ENCODE assay signal across 9 mouse cellular contexts in the genomic region with DNA sequence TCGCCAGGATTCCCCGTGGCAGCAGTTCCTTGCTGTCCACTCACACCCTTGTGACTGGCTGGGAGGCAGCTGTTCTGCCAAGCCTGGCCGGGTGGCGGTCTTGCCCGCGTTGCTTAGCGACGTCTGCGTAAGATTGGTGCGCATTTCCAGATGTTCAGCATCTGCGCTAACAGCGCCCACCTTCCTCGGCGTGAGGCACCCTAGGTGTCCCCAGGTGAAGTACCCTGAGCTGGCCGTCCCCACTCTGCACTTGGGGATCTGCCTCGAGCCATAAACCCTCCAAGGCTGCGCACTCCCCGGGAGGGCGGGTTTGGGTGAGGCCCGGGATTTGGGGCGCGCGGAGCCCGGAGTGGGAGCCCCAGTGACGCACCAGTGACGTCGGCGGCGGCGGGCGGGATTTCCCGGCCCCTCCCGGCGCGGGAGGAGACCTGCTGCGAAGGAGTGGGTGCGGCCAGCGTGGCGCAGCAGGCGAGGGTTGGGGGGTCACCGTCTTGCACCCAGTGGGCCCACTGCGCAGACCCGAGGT. TPM values are rescaled to one million over a fixed set of nuclear protein-coding genes. Genes with fewer than 3 reads are reported as not detected.
DNase-seq lines count a peak whose midpoint lies in the region; ATAC-seq and TF ChIP-seq lines count a peak whose summit lies in the region.
"Had no signal": no experiment of that assay in that cellular context is flagged by ENCODE, and none has a peak within 500 bp of the region (broad histone marks: within the 10 kb centered on the region; RNA-seq: fewer than 3 reads in every experiment).

A gene (plus strand): TSS at position 166 of the 526 bp plus-strand sequence.

- peak in 1 of 2 experiments; percentile 4 for DNase-seq in adrenal gland, postnatal 4 days (ENCODE audit: low spot score in 2 of 2)
- DNase-seq in heart, postnatal 4 days, result peak; percentile 21
- DNase-seq in layer of hippocampus, postnatal 25 days (ENCODE audit: extremely low spot score in 1 of 2, low spot score in 1 of 2), result peak; percentile 66 to 73
- peak; percentile 9 for DNase-seq in ovary, adult 18-20 months (ENCODE audit: low spot score)
- peak; percentile 46 for DNase-seq in urinary bladder, postnatal 14 days (ENCODE audit: low spot score)

- peak within 1 kb of the TSS; percentile 89 for H3K4me2 ChIP-seq in forebrain, embryonic 15.5 days (replicated peaks)
- peak within 1 kb of the TSS; percentile 96 for H3K4me2 ChIP-seq in lung, embryonic 16.5 days (ENCODE audit: low read depth, low read length)

- TF ChIP-seq EP300 in ES-Bruce4 (IDR thresholded peaks at IDR 0.05; ENCODE audit: insufficient read depth, low read depth, low read length), result no peak

- peak within 1 kb of the TSS; percentile 52 for H3K9ac ChIP-seq in ES-Bruce4 (ENCODE audit: low read depth, poor library complexity, severe bottlenecking)
- peak within 1 kb of the TSS; percentile 59 for H3K9ac ChIP-seq in forebrain, embryonic 15.5 days (replicated peaks)
- H3K9ac ChIP-seq in lung, embryonic 16.5 days (ENCODE audit: low read length), result peak within 1 kb of the TSS; percentile 33

- H3K4me1 ChIP-seq in ES-Bruce4 (ENCODE audit: control insufficient read depth, insufficient read depth, low read length), result no peaks in the 10 kb centered on the region
- peaks cover 20% of the 10 kb centered on the region for H3K4me1 ChIP-seq in forebrain, embryonic 15.5 days
- peaks cover 16% of the 10 kb centered on the region for H3K4me1 ChIP-seq in lung, embryonic 16.5 days (replicated peaks; ENCODE audit: control insufficient read depth, insufficient read depth, low read length)

- H3K27me3 ChIP-seq in ES-Bruce4 (ENCODE audit: control insufficient read depth, insufficient read depth, low read length, poor library complexity, severe bottlenecking), result peaks cover 8% of the 10 kb centered on the region
- H3K27me3 ChIP-seq in forebrain, embryonic 15.5 days, result peaks cover 4% of the 10 kb centered on the region; the same call in 1 of the 2 replicates
- peaks cover 27% of the 10 kb centered on the region for H3K27me3 ChIP-seq in lung, embryonic 16.5 days (ENCODE audit: control insufficient read depth, insufficient read depth, low read depth, low read length)

- under 1% methylated on average over 43 of the region's 43 CpGs for WGBS in forebrain, embryonic 15.5 days
- under 1% methylated on average over 43 of the region's 43 CpGs for WGBS in lung, embryonic 16.5 days

- H3K9me3 ChIP-seq in ES-Bruce4 (replicated peaks; ENCODE audit: control insufficient read depth, insufficient read depth, low read length, poor library complexity, severe bottlenecking), result no peaks in the 10 kb centered on the region
- no peaks in the 10 kb centered on the region for H3K9me3 ChIP-seq in forebrain, embryonic 15.5 days
- no peaks in the 10 kb centered on the region for H3K9me3 ChIP-seq in lung, embryonic 16.5 days (ENCODE audit: control insufficient read depth, low read length)

- peak within 1 kb of the TSS; percentile 90 for H3K4me3 ChIP-seq in ES-Bruce4 (ENCODE audit: low read depth, low read length)
- peak within 1 kb of the TSS; percentile 64 for H3K4me3 ChIP-seq in forebrain, embryonic 15.5 days
- peak within 1 kb of the TSS; percentile 62 for H3K4me3 ChIP-seq in lung, embryonic 16.5 days (ENCODE audit: low read length)
- H3K4me3 ChIP-seq: erythroblast, embryonic 14.5 days had no signal

- H3K27ac ChIP-seq in ES-Bruce4 (ENCODE audit: insufficient read depth, low read length), result no peak within 1 kb of the TSS
- H3K27ac ChIP-seq in forebrain, embryonic 15.5 days (replicated peaks), result 0 out of 2 replicates have a peak within 1 kb of the TSS, but pooled peaks have one; percentile 11
- H3K27ac ChIP-seq in lung, embryonic 16.5 days (ENCODE audit: low read length), result no peak within 1 kb of the TSS

- peak; percentile 88 for ATAC-seq in forebrain, embryonic 15.5 days (replicated peaks)
- peak; percentile 67 for ATAC-seq in lung, embryonic 16.5 days (ENCODE audit: low read depth)

- TF ChIP-seq CTCF in ES-Bruce4 (IDR thresholded peaks at IDR 0.05; ENCODE audit: low read depth, low read length), result no peak

- H3K36me3 ChIP-seq in ES-Bruce4 (ENCODE audit: control insufficient read depth, insufficient read depth, low read length, poor library complexity, severe bottlenecking), result no peaks in the 10 kb centered on the region
- H3K36me3 ChIP-seq in forebrain, embryonic 15.5 days, result no peaks in the 10 kb centered on the region
- no peaks in the 10 kb centered on the region for H3K36me3 ChIP-seq in lung, embryonic 16.5 days (ENCODE audit: control insufficient read depth, insufficient read depth, low read length)

- no peak for TF ChIP-seq POLR2A in ES-Bruce4 (IDR thresholded peaks at IDR 0.05; ENCODE audit: insufficient read depth, low read length)

RNA-seq across cellular contexts. Expression of the gene that starts here (rescaled TPM):
- not detected in 2 replicates for polyA plus RNA-seq in ES-Bruce4 (2011; ENCODE audit: insufficient read depth, insufficient read length, low read depth, missing spikeins)
- total RNA-seq in adrenal gland, postnatal 4 days (2021), result 10 to 100 TPM; 22.6 to 23.1 TPM
- 21.9 and 24.4 TPM in 2 replicates for polyA plus RNA-seq in forebrain, embryonic 15.5 days (2015; fragmentation: Nextera tagmentation; extraction: Ambion mirVana)
- total RNA-seq in heart, postnatal 4 days (2021), result under 1 TPM; 0.27 to 0.33 TPM
- total RNA-seq in layer of hippocampus, postnatal 25 days (2021), result 10 to 100 TPM; 24.6 to 25.5 TPM
- polyA plus RNA-seq in lung, embryonic 16.5 days (2015; fragmentation: Nextera tagmentation; extraction: Ambion mirVana), result 0.64 and 1.3 TPM in 2 replicates
- polyA plus RNA-seq: erythroblast, embryonic 14.5 days had no signal

Comparison
In these comparisons a context has a peak if more than half of its experiments do, and no peak if none do; other contexts are left out.
1. RNA of the gene that starts here (total RNA-seq): 24.6 to 25.5 TPM in layer of hippocampus, postnatal 25 days and 22.6 to 23.1 TPM in adrenal gland, postnatal 4 days; 0.27 to 0.33 TPM in heart, postnatal 4 days; every median in the first group is over 10 times any median in the second.
2. Peak in DNase-seq in heart, postnatal 4 days; RNA of the gene not detected or under 1 TPM.
3. Peak in every context shown above with its lines, with median percentiles within 50 percentile points of each other: H3K4me3 ChIP-seq and H3K9ac ChIP-seq.